Mouse (Mus musculus) liver, adult 2 months (tissue): ENCODE results near the gene Fam126a. TPM values are rescaled to one million over a fixed set of nuclear protein-coding genes. Genes with fewer than 3 reads are reported as not detected.

ENCODE experiments used
- DNase-seq: peaks from one replicate; pipeline ENCODE4 v3.0.0-alpha.2; 2011; ENCODE audit warnings: low read depth, low spot score; ENCODE audit errors: extremely low read depth
- H3K27ac ChIP-seq: fragments of 200-500 bp; replicated peaks from 2 replicates; pipeline ENCODE4 v1.5.1; 2012; ENCODE audit warnings: low read depth, mild to moderate bottlenecking, control low read depth, inconsistent platforms, low read length; ENCODE audit not compliant: insufficient read depth
- H3K27me3 ChIP-seq: fragments of 200-500 bp; 2 replicates; pipeline ENCODE4 v1.6.1; 2012; ENCODE audit warnings: mild to moderate bottlenecking, moderate library complexity, low read length, inconsistent platforms; ENCODE audit not compliant: control insufficient read depth, insufficient read depth
- H3K36me3 ChIP-seq: fragments of 200-500 bp; 2 replicates; pipeline ENCODE4 v1.6.1; 2012; ENCODE audit warnings: low read length, inconsistent platforms; ENCODE audit not compliant: control insufficient read depth, insufficient read depth
- H3K4me1 ChIP-seq: fragments of 200-500 bp; 2 replicates; pipeline ENCODE4 v1.6.1; 2011; ENCODE audit warnings: low read length; ENCODE audit not compliant: control insufficient read depth, insufficient read depth
- H3K4me3 ChIP-seq: fragments of 200-500 bp; 2 replicates; pipeline ENCODE4 v1.5.1; 2011; ENCODE audit warnings: low read depth, mild to moderate bottlenecking, control low read depth, low read length, moderate library complexity; ENCODE audit not compliant: insufficient read depth
- H3K79me2 ChIP-seq: fragments of 200-500 bp; 2 replicates; pipeline ENCODE4 v1.6.1; 2012; ENCODE audit warnings: inconsistent platforms, mild to moderate bottlenecking, low read length, moderate library complexity; ENCODE audit not compliant: control insufficient read depth, insufficient read depth
- H3K9ac ChIP-seq: fragments of 200-500 bp; 2 replicates; pipeline ENCODE4 v1.6.1; 2012; ENCODE audit warnings: low read depth, mild to moderate bottlenecking, control low read depth, inconsistent platforms, low read length
- CTCF ChIP-seq: fragments of 200-500 bp; IDR thresholded peaks from 2 replicates; pipeline ENCODE4 v1.5.1; 2011; ENCODE audit warnings: low read depth, low read length, control low read depth
- POLR2A ChIP-seq: fragments of 200-500 bp; IDR thresholded peaks from 2 replicates; pipeline ENCODE4 v1.6.1; 2011; ENCODE audit warnings: low read length, control low read depth; ENCODE audit not compliant: insufficient read depth; ENCODE audit errors: extremely low read depth
- WGBS: fragments of 180-500 bp; shearing (Covaris S2); methylation state at CpG from one replicate; pipeline ENCODE4 v1.1.7; 2018; 5-methylcytosine and 5-hydroxymethylcytosine counted together
- polyA plus RNA-seq: library from polyadenylated mRNA; depleted of rRNA; stranded (reverse); fragments of >200 nt; gene quantifications from 2 replicates; pipeline ENCODE4 v1.2.3, GENCODE M21; 2012
- total RNA-seq: library from RNA; depleted of rRNA; stranded (reverse); fragments of >200 nt; gene quantifications from 2 replicates; pipeline ENCODE4 v1.2.3, GENCODE M21; 2014

Gene Fam126a
- total and polyA plus RNA-seq, 2 experiments, result 2.5 to 9.0 TPM

DNA sequence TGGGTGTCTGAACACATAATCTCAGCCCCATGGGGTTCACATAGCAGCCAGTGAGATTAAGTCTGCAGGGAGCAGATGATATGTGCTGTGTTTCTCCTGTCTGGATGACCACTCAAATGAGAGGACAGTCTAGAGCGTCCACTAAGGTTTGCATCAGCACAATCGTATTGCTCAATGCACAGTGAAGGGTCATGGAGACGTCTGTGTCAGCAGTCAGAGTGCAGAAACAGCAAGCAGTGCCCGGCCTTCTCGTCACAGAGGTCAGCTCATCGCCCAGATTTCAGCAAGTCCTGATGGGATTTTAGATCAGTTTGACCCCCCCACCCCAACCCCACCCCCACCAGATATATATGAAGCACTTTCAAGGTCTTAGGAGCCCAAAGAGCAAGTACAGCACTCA lies 38.5 kb upstream of the Fam126a start:
- 18% methylated on average over 6 of the region's 6 CpGs for WGBS
- H3K4me3 ChIP-seq, result no peak overlapping the region
- peak; percentile 67 for DNase-seq
- no peaks in the 10 kb centered on the region for H3K36me3 ChIP-seq
- no peaks in the 10 kb centered on the region for H3K79me2 ChIP-seq
- H3K27me3 ChIP-seq, result 0 out of 2 replicates have a peak, but pooled peaks cover 3% of the 10 kb centered on the region
- H3K27ac ChIP-seq, result no peak overlapping the region
- TF ChIP-seq POLR2A (no peak), CTCF (no peak)
- H3K9ac ChIP-seq, result no peak overlapping the region
- no peaks in the 10 kb centered on the region for H3K4me1 ChIP-seq

- Histone ChIP-seq H3K9ac (no peak overlapping the region), H3K27me3 (no peaks in the 10 kb centered on the region; the same call in 1 of the 2 replicates), H3K4me1 (no peaks in the 10 kb centered on the region), H3K36me3 (no peaks in the 10 kb centered on the region), H3K79me2 (no peaks in the 10 kb centered on the region), H3K27ac (no peak overlapping the region), H3K4me3 (no peak overlapping the region)
- TF ChIP-seq CTCF (no peak), POLR2A (no peak)
- DNase-seq, result no peak
- 81% methylated on average over 4 of the region's 4 CpGs for WGBS
Observed at GRCm38 (mm10) chr5:24063545-24063944, 33.1 kb upstream of the Fam126a start.

- H3K4me3 ChIP-seq, result no peak overlapping the region
- H3K36me3 ChIP-seq, result no peaks in the 10 kb centered on the region
- TF ChIP-seq CTCF (no peak), POLR2A (no peak)
- H3K27me3 ChIP-seq, result no peaks in the 10 kb centered on the region; the same call in 1 of the 2 replicates
- H3K9ac ChIP-seq, result no peak overlapping the region
- no peak for DNase-seq
- H3K79me2 ChIP-seq, result no peaks in the 10 kb centered on the region
- H3K4me1 ChIP-seq, result no peaks in the 10 kb centered on the region
- 92% methylated on average over 6 of the region's 6 CpGs for whole genome bisulfite sequencing
- H3K27ac ChIP-seq, result no peak overlapping the region
Observed at GRCm38 (mm10) chr5:24063034-24063433, 32.5 kb upstream of the Fam126a start.

GRCm38 (mm10) chr5:24060949-24061348 lies 30.5 kb upstream of the Fam126a start:
- Histone ChIP-seq H3K4me3 (no peak overlapping the region), H3K27ac (no peak overlapping the region), H3K36me3 (no peaks in the 10 kb centered on the region), H3K27me3 (no peaks in the 10 kb centered on the region; the same call in 1 of the 2 replicates), H3K9ac (no peak overlapping the region), H3K4me1 (no peaks in the 10 kb centered on the region), H3K79me2 (no peaks in the 10 kb centered on the region)
- DNase-seq, result no peak
- no peak for TF ChIP-seq POLR2A
- no peak for TF ChIP-seq CTCF
- 88% methylated on average over 3 of the region's 3 CpGs for WGBS

DNA sequence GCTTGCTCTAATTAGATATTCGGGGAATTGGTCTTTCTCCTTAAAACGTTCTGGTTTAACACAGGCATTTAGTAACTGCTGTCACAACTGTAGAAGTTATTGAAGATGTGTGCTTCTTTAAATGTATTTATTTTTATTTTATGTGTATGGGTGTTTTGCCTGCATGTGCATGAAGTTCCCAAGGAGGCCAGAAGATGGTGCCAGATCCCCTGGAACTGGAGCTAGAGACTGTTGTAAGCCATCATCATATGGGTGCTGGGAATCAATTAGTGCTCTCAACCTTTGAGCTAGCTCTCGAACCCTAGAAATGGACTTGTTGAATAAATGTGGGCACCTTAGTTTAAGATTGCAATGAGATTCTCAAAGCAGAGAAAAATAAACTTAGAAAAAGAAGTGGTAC lies 27.1 kb upstream of the Fam126a start:
- WGBS, result 82% methylated on average over 3 of the region's 3 CpGs
- Histone ChIP-seq H3K79me2 (no peaks in the 10 kb centered on the region), H3K4me1 (no peaks in the 10 kb centered on the region), H3K36me3 (no peaks in the 10 kb centered on the region), H3K27ac (no peak overlapping the region), H3K27me3 (peaks cover 2% of the 10 kb centered on the region; the same call in 1 of the 2 replicates), H3K9ac (no peak overlapping the region), H3K4me3 (no peak overlapping the region)
- DNase-seq, result no peak
- TF ChIP-seq CTCF, result no peak
- no peak for TF ChIP-seq POLR2A

DNA sequence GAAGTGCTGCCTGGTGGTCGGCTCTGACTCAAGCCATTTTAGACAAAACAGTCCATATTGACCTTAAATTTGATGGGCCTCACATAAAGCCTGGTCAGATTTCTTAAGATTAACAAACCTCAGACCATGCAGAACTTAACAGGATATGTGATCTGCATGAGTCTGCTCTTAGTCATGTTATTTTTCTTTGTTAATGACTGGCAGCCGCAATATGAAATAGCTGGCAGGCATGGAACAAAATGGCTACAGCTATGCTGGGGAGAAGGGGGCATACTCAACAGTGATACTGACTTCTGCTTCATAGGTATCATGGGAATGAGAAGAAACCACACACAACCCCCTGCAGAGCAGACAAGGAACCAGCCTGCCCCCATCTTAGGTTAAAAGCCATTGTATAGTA lies 26.4 kb upstream of the Fam126a start:
- H3K27ac ChIP-seq, result no peak overlapping the region
- H3K4me3 ChIP-seq, result no peak overlapping the region
- H3K36me3 ChIP-seq, result no peaks in the 10 kb centered on the region
- peaks cover 2% of the 10 kb centered on the region; the same call in 1 of the 2 replicates for H3K27me3 ChIP-seq
- TF ChIP-seq POLR2A (no peak), CTCF (no peak)
- WGBS, result 90% methylated on average over 2 of the region's 2 CpGs
- no peak overlapping the region for H3K9ac ChIP-seq
- H3K79me2 ChIP-seq, result no peaks in the 10 kb centered on the region
- no peak for DNase-seq
- H3K4me1 ChIP-seq, result no peaks in the 10 kb centered on the region
